Mouse (Mus musculus): ENCODE measurements around the gene Dmgdh.

DNA sequence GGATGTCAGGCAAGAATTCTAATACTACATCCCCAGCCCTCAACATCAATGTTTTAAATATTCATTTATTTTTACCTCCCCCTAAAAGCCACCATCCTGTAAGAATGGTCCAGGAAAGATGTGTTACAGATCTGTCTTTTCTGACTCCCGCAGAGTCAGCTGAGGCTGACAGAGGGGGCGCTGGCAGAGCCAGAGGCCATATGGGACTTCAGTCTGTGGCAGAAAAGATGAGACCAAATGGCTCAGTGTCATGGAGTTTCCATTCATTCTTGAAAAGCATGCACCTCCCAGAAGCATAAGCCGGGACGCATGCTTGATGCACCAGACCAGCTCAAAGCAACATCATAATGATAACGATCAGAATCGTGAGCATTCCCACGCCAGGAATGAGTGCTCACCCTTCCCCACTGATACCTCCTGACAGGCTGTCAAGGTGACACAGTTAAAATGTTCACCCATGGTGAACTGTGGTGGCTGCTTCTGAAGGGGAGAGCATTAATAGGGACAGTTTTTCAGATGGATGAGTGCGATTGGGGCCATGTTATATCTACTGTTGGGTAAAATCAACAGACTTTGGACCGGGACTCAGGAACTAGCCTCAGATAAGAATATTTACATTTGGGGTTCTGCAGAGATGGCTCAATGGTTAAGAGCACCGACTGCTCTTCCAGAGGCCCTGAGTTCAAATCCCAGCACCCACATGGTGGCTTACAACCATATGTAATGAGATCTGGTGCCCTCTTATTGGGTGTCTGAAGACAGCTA is 43.1 kb upstream of the Dmgdh start:
- no peak for TF ChIP-seq POLR2A (IDR thresholded peaks at IDR 0.05; ENCODE audit: insufficient read depth, low read length)
- no peak for TF ChIP-seq CTCF (IDR thresholded peaks at IDR 0.05; ENCODE audit: low read depth, low read length)
